Mouse (Mus musculus): Measurements from ENCODE around the gene Cbwd1.

The Cbwd1 gene

GRCm38 (mm10) chr19:24896536-24896935 is 64.9 kb downstream of the Cbwd1 start:
- WGBS, result 35% methylated on average over 4 of the region's 4 CpGs

GRCm38 (mm10) chr19:24886888-24887287 is 74.5 kb downstream of the Cbwd1 start:
- 91% methylated on average over 3 of the region's 3 CpGs for WGBS

GRCm38 (mm10) chr19:24885504-24885903 is 75.9 kb downstream of the Cbwd1 start:
- 17% methylated on average over 5 of the region's 5 CpGs for WGBS

- WGBS, result 75% methylated on average over 4 of the region's 4 CpGs
These were observed 80.2 kb downstream of the Cbwd1 start for GRCm38 (mm10) chr19:24881237-24881636.

GRCm38 (mm10) chr19:24875129-24875870 is 86.1 kb downstream of the Cbwd1 start, which contains the start of gene Gm10053:
Gm10053 (plus strand) TSS chr19:24875686.
- WGBS, result 92% methylated on average over 23 of the region's 26 CpGs

GRCm38 (mm10) chr19:24873873-24874272 is 87.5 kb downstream of the Cbwd1 start:
- 40% methylated on average over 2 of the region's 2 CpGs for WGBS

- WGBS, result 9% methylated on average over 18 of the region's 18 CpGs
These were observed 90.3 kb downstream of the Cbwd1 start for GRCm38 (mm10) chr19:24871037-24871635.

Data from cerebral cortex, adult 2 months (tissue).